Mouse (Mus musculus) CH12.LX (cell line): ENCODE measurements around the gene Aff1.

Experiments used
- CTCF ChIP-seq, 2 experiments: IDR thresholded peaks in 1 of 2; conservative IDR thresholded peaks in 1 of 2; 2 replicates each; pipeline ENCODE4 v1.5.1; 2011 to 2012; ENCODE audit warnings: low read depth in 2 of 2, low read length in 2 of 2, improper control_type of control experiment in 1 of 2, inconsistent platforms in 1 of 2, mild to moderate bottlenecking in 1 of 2, moderate library complexity in 1 of 2
- EP300 ChIP-seq: IDR thresholded peaks from 2 replicates; pipeline ENCODE4 v1.6.1; 2011; ENCODE audit warnings: low read length, improper control_type of control experiment
- GABPA ChIP-seq: IDR thresholded peaks from 2 replicates; pipeline ENCODE4 v1.6.1; 2012; ENCODE audit warnings: low read depth, low read length, improper control_type of control experiment, inconsistent platforms; ENCODE audit not compliant: insufficient replicate concordance
- HCFC1 ChIP-seq: IDR thresholded peaks from 2 replicates; pipeline ENCODE4 v1.6.1; 2012; ENCODE audit warnings: low read depth, mild to moderate bottlenecking, inconsistent platforms, low read length, improper control_type of control experiment
- MYC ChIP-seq: IDR thresholded peaks from 2 replicates; pipeline ENCODE4 v1.6.1; 2011; ENCODE audit warnings: low read depth, mild to moderate bottlenecking, improper control_type of control experiment, low read length
- POLR2A ChIP-seq: IDR thresholded peaks from 2 replicates; pipeline ENCODE4 v1.6.1; 2011; ENCODE audit warnings: low read depth, mild to moderate bottlenecking, improper control_type of control experiment, low read length
- POLR2AphosphoS2 ChIP-seq: IDR thresholded peaks from 2 replicates; pipeline ENCODE4 v1.6.1; 2011; ENCODE audit warnings: low read depth, low read length, improper control_type of control experiment
- RAD21 ChIP-seq: IDR thresholded peaks from 2 replicates; pipeline ENCODE4 v1.6.1; 2011; ENCODE audit warnings: low read depth, mild to moderate bottlenecking, low read length, improper control_type of control experiment, moderate library complexity
- TCF12 ChIP-seq: IDR thresholded peaks from 2 replicates; pipeline ENCODE4 v1.6.1; 2014; ENCODE audit warnings: low read depth, mild to moderate bottlenecking, inconsistent platforms, low read length, improper control_type of control experiment
- USF1 ChIP-seq: IDR thresholded peaks from 2 replicates; pipeline ENCODE4 v1.6.1; 2014; ENCODE audit warnings: low read depth, mild to moderate bottlenecking, inconsistent platforms, low read length, improper control_type of control experiment
- USF2 ChIP-seq: conservative IDR thresholded peaks from 2 replicates; pipeline ENCODE4 v1.6.1; 2011; ENCODE audit warnings: low read depth, low read length, improper control_type of control experiment
- ZNF384 ChIP-seq: IDR thresholded peaks from 2 replicates; pipeline ENCODE4 v1.6.1; 2012; ENCODE audit warnings: low read depth, low read length, improper control_type of control experiment, inconsistent platforms

DNA sequence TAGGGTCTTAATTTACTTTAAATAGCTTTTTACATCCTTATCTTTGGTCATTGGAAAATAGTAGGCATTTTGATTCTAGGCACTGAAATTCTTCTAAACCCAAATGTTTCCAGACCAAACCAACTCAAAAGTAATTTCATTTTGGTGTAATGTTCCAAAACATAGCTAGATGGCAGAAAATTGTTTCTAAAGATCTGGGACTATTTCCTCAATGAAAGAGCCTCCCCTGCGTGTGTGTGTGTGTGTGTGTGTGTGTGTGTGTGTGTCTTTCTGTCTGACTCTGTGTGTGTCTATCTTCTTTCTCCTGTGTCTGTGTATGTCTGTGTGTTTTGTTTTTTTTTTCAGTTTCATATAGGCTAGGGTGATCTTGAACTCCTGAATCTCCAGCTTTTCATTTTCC is 49.3 kb downstream of the Aff1 start:
- TF ChIP-seq POLR2AphosphoS2 (no peak), CTCF (conservative IDR thresholded peaks at IDR 0.05 in 1 of 2, IDR thresholded peaks at IDR 0.05 in 1 of 2; ENCODE audit: low read depth in 2 of 2, low read length in 2 of 2) (peak in 1 of 2 experiments; percentile 39; a peak in 2 of 4 replicates), EP300 (no peak), MYC (no peak), RAD21 (peak; percentile 39), GABPA (no peak), POLR2A (no peak), ZNF384 (no peak), TCF12 (no peak), USF1 (no peak), HCFC1 (no peak), USF2 (no peak)
